Mouse (Mus musculus) midbrain, embryonic 11.5 days (tissue): Measurements from ENCODE around the gene Susd5. TPM values are rescaled to one million over a fixed set of nuclear protein-coding genes. Genes with fewer than 3 reads are reported as not detected.
"Not testable (repeated sequence)": the region's sequence is repeated elsewhere in the genome, so short reads cannot be mapped to it uniquely, and the experiment has no call there.

ENCODE experiments used
- ATAC-seq: fragments of 200-750 bp; cut with Nextera tagmentation; 2 replicates; pipeline ENCODE4 v1.8.0; 2017; ENCODE audit warnings: moderate TSS enrichment, moderate library complexity; ENCODE audit not compliant: low FRiP score
- DNase-seq: peaks from one replicate; pipeline ENCODE4 v3.0.0; 2015; ENCODE audit warnings: low spot score; ENCODE audit errors: missing footprints
- H3K27ac ChIP-seq: fragments of 300-500 bp; sonication (generic); 2 replicates; pipeline ENCODE4 v1.5.1; 2014; ENCODE audit warnings: low read depth, low read length
- H3K27me3 ChIP-seq: fragments of 300-500 bp; sonication (generic); 2 replicates; pipeline ENCODE4 v1.6.1; 2014; ENCODE audit warnings: mild to moderate bottlenecking, low read length, moderate library complexity, mixed read lengths; ENCODE audit not compliant: control insufficient read depth, insufficient read depth
- H3K36me3 ChIP-seq: fragments of 300-500 bp; sonication (generic); 2 replicates; pipeline ENCODE4 v1.6.1; 2014; ENCODE audit warnings: mild to moderate bottlenecking, low read length, moderate library complexity, mixed read lengths; ENCODE audit not compliant: control insufficient read depth, insufficient read depth
- H3K4me1 ChIP-seq: fragments of 300-500 bp; sonication (generic); 2 replicates; pipeline ENCODE4 v1.6.1; 2014; ENCODE audit warnings: low read length; ENCODE audit not compliant: control insufficient read depth, insufficient read depth
- H3K4me2 ChIP-seq: fragments of 300-500 bp; sonication (generic); 2 replicates; pipeline ENCODE4 v1.6.1; 2014; ENCODE audit warnings: mild to moderate bottlenecking, moderate library complexity
- H3K4me3 ChIP-seq: fragments of 300-500 bp; sonication (generic); 2 replicates; pipeline ENCODE4 v1.5.1; 2014; ENCODE audit warnings: low read depth, low read length
- H3K9ac ChIP-seq: fragments of 300-500 bp; sonication (generic); 2 replicates; pipeline ENCODE4 v1.6.1; 2014; ENCODE audit warnings: low read length
- H3K9me3 ChIP-seq: fragments of 300-500 bp; sonication (generic); 2 replicates; pipeline ENCODE4 v1.6.1; 2016; ENCODE audit warnings: low read length; ENCODE audit not compliant: control insufficient read depth
- WGBS: fragments of 180-500 bp; shearing (Covaris S2); extraction: QIAGEN DNeasy Blood & Tissue Kit; methylation state at CpG from one replicate; pipeline ENCODE4 v1.1.7; 2014; 5-methylcytosine and 5-hydroxymethylcytosine counted together
- polyA plus RNA-seq: library from polyadenylated mRNA; unstranded; fragments of >200 nt; fragmentation: Nextera tagmentation; extraction: Ambion mirVana; gene quantifications from 2 replicates; pipeline ENCODE4 v1.2.1, GENCODE M21; 2014

Gene Susd5
- polyA plus RNA-seq, 1 experiment from 2014 or later = 0.30 TPM

DNA sequence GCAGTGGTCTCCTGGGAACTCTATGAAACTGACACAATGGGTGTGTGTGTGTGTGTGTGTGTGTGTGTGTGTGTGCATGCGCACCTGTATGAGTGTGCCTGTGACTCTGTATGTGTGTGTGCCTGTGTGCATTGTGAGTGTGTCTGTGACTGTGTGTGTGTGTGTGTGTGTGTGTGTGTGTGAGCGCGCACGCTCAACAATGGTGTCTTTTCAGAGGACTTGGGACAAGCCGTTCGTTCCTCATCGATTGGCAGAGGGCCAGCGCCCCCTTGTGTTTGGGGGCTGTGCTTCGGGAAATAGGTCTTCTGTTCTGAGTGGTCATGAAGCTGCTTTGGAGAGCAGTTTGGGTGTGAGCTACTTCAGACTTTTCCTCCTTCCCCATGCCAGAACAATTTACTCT, 35.2 kb downstream of the Susd5 start:
- 13% methylated on average over 9 of the region's 9 CpGs for WGBS
- DNase-seq = peak; percentile 91
- not testable (repeated sequence) for H3K4me2 ChIP-seq, H3K4me1 ChIP-seq, H3K9me3 ChIP-seq, H3K36me3 ChIP-seq, H3K27ac ChIP-seq, H3K9ac ChIP-seq, H3K4me3 ChIP-seq, H3K27me3 ChIP-seq
- ATAC-seq = peak; percentile 72

DNA sequence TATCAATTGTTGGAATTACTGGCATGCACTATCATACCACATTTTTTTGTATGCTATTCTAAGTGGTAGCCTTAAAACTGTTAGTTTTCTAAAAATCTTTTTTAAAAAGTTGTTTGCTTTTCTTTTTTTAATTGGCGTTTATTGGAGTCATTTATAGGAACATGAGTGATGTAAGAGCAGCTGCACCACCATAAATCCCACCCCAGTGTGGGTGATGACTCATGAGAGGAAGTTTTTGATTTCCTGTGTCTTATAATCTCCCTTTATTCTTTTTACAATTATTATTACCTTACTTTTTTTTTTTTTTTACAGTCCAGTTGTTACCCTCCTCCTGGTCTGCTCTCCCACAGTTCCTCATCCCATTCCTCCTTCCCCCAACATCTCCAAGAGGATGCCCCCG, 37.9 kb downstream of the Susd5 start:
- no peak for DNase-seq
- Histone ChIP-seq H3K9me3 (no peaks in the 10 kb centered on the region), H3K9ac (no peak overlapping the region), H3K4me2 (no peak overlapping the region), H3K36me3 (no peaks in the 10 kb centered on the region), H3K27ac (no peak overlapping the region), H3K27me3 (no peaks in the 10 kb centered on the region), H3K4me3 (no peak overlapping the region), H3K4me1 (no peaks in the 10 kb centered on the region)
- no peak for ATAC-seq
- WGBS = 86% methylated on average over 2 of the region's 2 CpGs

DNA sequence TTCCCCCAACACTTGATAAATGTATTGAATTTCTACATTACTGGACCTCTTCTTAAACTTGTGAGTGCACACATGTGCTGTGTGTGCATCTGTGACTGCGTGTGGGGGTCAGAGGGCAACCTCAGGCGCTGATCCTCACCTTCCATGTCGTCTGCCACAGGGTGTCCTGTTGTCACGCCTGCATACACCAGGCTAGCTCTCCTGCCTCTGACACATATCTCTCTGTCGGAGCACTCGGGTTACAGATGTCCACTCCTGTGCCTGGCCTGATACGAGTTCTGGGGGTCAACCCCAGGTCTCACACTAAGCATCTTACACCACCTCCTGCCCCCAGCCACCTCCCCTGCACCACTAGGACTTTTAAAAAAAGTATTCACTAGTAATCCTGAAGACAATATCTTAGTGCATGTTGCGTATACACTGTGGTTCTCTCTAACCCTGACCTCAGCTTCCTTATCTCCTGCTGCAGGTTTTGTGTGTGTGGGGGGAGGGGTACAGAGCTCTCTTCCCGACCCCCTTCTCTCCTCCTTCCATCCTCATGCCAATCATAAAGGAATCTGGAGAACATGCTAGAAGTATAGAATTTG, 41.9 kb downstream of the Susd5 start:
- Histone ChIP-seq H3K9ac (no peak overlapping the region), H3K9me3 (no peaks in the 10 kb centered on the region), H3K4me2 (no peak overlapping the region), H3K4me3 (no peak overlapping the region), H3K27me3 (no peaks in the 10 kb centered on the region), H3K36me3 (no peaks in the 10 kb centered on the region), H3K4me1 (no peaks in the 10 kb centered on the region), H3K27ac (no peak overlapping the region)
- WGBS = 92% methylated on average over 9 of the region's 9 CpGs
- no peak for DNase-seq
- ATAC-seq = no peak

DNA sequence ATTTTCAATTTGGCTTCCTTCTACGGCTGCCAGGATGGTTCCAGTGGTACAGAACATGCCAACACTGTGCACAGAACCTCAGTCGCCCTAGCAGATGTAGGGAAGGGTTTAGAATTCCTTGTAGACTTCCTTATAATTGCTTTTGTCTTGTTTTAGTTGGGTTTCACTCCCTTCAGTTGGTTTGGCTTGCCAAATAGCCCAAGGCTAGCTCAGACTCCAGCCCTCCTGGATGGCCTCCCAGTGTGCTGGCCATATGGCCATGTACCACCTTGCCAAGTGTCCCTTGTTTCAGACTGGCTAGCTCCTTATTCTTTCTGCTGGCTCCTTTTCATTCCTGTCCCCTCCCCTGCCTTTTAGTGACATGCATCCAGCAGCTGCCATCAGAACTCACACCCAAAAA, 53.3 kb downstream of the Susd5 start:
- Histone ChIP-seq H3K9ac (no peak overlapping the region), H3K27me3 (no peaks in the 10 kb centered on the region), H3K9me3 (no peaks in the 10 kb centered on the region), H3K36me3 (no peaks in the 10 kb centered on the region), H3K4me3 (no peak overlapping the region), H3K4me2 (no peak overlapping the region), H3K27ac (no peak overlapping the region), H3K4me1 (no peaks in the 10 kb centered on the region)
- ATAC-seq (no peak), DNase-seq (no peak)
- 70% methylated on average over 2 of the region's 2 CpGs for WGBS

DNA sequence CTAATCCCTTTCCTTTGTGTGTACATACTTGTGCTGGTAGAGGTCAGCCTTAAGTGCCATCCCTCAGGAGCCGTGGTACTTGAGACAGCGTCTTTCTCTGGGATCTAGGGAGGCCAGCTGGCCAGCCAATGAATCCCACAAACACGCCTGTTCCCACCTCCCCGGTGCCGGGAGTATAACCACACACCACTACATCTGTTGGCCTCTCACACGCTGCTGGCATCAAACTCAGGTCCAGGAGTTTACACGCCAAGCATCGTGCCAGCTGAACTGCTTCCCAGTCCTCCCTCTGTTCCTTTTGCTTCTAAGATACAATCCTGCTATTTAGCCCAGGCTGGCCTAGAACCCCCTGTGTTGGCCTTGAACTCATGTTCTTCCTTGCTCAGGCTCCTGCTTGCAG, 54.2 kb downstream of the Susd5 start:
- Histone ChIP-seq H3K9ac (no peak overlapping the region), H3K9me3 (no peaks in the 10 kb centered on the region), H3K4me2 (no peak overlapping the region), H3K36me3 (no peaks in the 10 kb centered on the region), H3K27me3 (no peaks in the 10 kb centered on the region), H3K4me3 (no peak overlapping the region), H3K27ac (no peak overlapping the region), H3K4me1 (no peaks in the 10 kb centered on the region)
- 89% methylated on average over 8 of the region's 8 CpGs for WGBS
- DNase-seq (no peak), ATAC-seq (no peak)

DNA sequence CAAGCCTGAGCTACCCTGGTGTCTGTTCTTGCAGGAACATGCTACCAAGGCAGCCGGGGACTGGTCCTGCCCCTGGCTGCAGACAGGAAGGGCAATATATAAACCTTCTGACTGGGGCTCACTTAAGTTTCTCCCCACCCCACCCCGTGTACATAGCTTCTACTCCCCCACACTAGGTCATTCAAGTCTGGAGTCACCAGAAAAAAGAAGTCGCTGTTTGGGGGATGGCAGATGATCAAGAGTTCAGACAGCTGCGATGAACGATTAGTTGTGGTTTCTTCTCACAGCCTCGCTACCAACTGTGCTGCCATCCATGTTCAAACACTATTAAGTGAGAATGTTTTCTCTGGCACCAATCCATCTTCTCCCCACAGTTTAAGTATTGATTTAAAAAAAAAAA, 55.3 kb downstream of the Susd5 start:
- ATAC-seq = no peak
- no peak overlapping the region for H3K9ac ChIP-seq
- no peaks in the 10 kb centered on the region for H3K27me3 ChIP-seq
- DNase-seq = no peak
- no peak overlapping the region for H3K4me2 ChIP-seq
- H3K36me3 ChIP-seq = no peaks in the 10 kb centered on the region
- no peaks in the 10 kb centered on the region for H3K4me1 ChIP-seq
- no peaks in the 10 kb centered on the region for H3K9me3 ChIP-seq
- WGBS = 87% methylated on average over 6 of the region's 6 CpGs
- H3K27ac ChIP-seq = no peak overlapping the region
- H3K4me3 ChIP-seq = no peak overlapping the region

DNA sequence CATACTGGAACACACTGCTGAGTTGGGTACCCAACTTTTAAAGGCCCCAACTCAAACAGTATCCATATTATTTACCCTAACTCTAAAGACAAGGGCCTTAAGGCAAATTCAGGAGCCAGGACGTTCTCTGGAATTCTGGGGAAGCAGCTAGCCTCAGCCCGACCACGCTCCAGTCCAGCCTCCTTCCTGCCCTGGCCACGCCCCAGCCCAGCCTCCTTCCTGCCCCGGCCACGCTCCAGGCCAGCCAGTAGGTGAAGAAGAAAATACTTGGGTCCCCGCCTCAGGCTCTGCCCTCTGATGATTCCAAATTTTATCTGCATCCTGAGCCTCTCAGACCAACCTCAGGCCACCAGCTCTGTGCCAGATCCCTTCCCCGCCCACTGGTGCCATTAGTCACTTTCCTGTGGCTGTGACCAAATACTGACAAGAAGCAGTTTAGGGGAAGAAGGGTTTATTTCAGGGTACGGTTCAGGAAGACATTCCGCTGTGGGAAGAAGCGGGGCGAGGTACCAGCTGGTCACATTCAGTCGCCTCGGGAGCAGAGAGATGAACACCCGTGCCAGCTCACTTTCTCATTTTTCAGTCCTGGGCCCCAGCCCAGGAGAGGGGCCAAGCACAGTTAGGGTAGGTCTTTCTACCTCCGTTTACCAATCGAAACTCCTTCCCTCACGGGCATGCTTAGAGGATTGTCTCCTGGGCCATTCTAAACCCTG, 57.1 kb downstream of the Susd5 start:
- H3K4me1 ChIP-seq = no peaks in the 10 kb centered on the region
- H3K27ac ChIP-seq = no peak overlapping the region
- no peak overlapping the region for H3K9ac ChIP-seq
- 87% methylated on average over 18 of the region's 18 CpGs for WGBS
- H3K9me3 ChIP-seq = no peaks in the 10 kb centered on the region
- H3K27me3 ChIP-seq = no peaks in the 10 kb centered on the region
- no peaks in the 10 kb centered on the region for H3K36me3 ChIP-seq
- no peak overlapping the region for H3K4me2 ChIP-seq
- DNase-seq = no peak
- no peak overlapping the region for H3K4me3 ChIP-seq
- no peak for ATAC-seq

DNA sequence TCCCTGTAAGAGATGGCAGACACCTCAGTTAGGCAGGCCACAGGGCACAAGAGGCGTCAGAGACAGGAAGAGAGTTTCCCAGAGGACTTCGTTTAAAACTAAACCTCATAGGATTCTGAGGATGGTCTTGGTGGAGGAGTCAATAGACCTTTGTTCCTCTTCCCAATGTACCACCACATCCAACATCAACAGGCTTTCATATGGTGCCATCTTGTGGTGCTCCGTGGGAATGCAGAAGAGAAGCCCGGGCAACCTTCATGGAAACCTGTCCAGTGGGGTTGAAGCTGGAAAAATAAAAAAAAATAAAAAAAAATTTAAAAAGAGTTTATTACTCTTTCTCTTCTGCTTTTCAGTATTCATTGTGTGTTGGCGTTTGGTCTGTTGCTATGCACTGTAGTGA, 59.7 kb downstream of the Susd5 start:
- not testable (repeated sequence) for H3K9ac ChIP-seq, H3K27ac ChIP-seq, H3K4me3 ChIP-seq, H3K4me2 ChIP-seq, H3K27me3 ChIP-seq, H3K4me1 ChIP-seq, H3K36me3 ChIP-seq, H3K9me3 ChIP-seq
- ATAC-seq (peak; percentile 44; the same call in 1 of the 2 replicates), DNase-seq (peak; percentile 96)
- 31% methylated on average over 5 of the region's 5 CpGs for WGBS

DNA sequence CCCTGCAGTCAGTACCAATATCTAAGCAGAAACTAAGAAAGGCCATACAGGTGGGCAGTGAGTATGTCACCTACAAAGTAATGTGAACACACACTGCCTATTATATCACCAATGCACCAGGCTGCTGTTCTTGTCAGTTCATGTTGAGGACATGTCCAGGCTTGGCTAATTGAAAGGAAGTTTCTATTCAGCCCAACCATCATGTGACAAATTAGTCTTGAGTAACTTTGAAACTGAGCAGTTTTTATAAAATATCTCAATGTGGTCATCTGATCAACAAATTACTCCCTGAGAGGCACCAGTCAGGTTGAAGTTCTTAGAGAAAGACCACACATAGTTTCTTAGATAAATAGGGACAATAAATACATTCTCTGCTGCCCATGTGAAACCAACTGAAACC, 65.9 kb downstream of the Susd5 start:
- H3K4me1 ChIP-seq, H3K4me3 ChIP-seq, H3K4me2 ChIP-seq, H3K9ac ChIP-seq, H3K27ac ChIP-seq, DNase-seq, H3K9me3 ChIP-seq, H3K27me3 ChIP-seq, ATAC-seq, H3K36me3 ChIP-seq: not testable (repeated sequence)
